Mouse (Mus musculus): Measurements from ENCODE around the gene Fkbpl.

Fkbpl gene

GRCm38 (mm10) chr17:34670235-34670634 is 25.7 kb downstream of the Fkbpl start, which contains the start of gene Tnxb:
Gene Tnxb (plus strand): TSS chr17:34670535.
- peaks cover 71% of the 10 kb centered on the region for H3K27me3 ChIP-seq (ENCODE audit: insufficient read depth, low read length)
- H3K36me3 ChIP-seq (ENCODE audit: insufficient read depth, low read length): no peaks in the 10 kb centered on the region
- no peak for TF ChIP-seq NANOG (IDR thresholded peaks at IDR 0.05; ENCODE audit: borderline replicate concordance, low read length)
- TF ChIP-seq CTCF (conservative IDR thresholded peaks at IDR 0.05; ENCODE audit: low read length): no peak
- TF ChIP-seq POU5F1 (IDR thresholded peaks at IDR 0.05; ENCODE audit: borderline replicate concordance, low read length): no peak
- peaks cover 17% of the 10 kb centered on the region for H3K4me1 ChIP-seq (replicated peaks; ENCODE audit: low read depth, low read length)
- H3K4me3 ChIP-seq (replicated peaks; ENCODE audit: low read length): peak within 1 kb of the TSS; percentile 70
- no peaks in the 10 kb centered on the region for H3K9me3 ChIP-seq (ENCODE audit: low read length)

GRCm38 (mm10) chr17:34671151-34672066 is 26.8 kb downstream of the Fkbpl start:
- no peaks in the 10 kb centered on the region for H3K9me3 ChIP-seq (ENCODE audit: low read length)
- H3K27me3 ChIP-seq (ENCODE audit: insufficient read depth, low read length): peaks cover 82% of the 10 kb centered on the region
- TF ChIP-seq NANOG (IDR thresholded peaks at IDR 0.05; ENCODE audit: borderline replicate concordance, low read length) (no peak), CTCF (conservative IDR thresholded peaks at IDR 0.05; ENCODE audit: low read length) (no peak), POU5F1 (IDR thresholded peaks at IDR 0.05; ENCODE audit: borderline replicate concordance, low read length) (no peak)
- no peaks in the 10 kb centered on the region for H3K36me3 ChIP-seq (ENCODE audit: insufficient read depth, low read length)
- H3K4me3 ChIP-seq (replicated peaks; ENCODE audit: low read length): peak overlapping the region; percentile 70
- peaks cover 24% of the 10 kb centered on the region for H3K4me1 ChIP-seq (replicated peaks; ENCODE audit: low read depth, low read length)

GRCm38 (mm10) chr17:34672246-34672792 is 27.8 kb downstream of the Fkbpl start:
- peak overlapping the region; percentile 70 for H3K4me3 ChIP-seq (replicated peaks; ENCODE audit: low read length)
- peaks cover 92% of the 10 kb centered on the region for H3K27me3 ChIP-seq (ENCODE audit: insufficient read depth, low read length)
- peaks cover 24% of the 10 kb centered on the region for H3K4me1 ChIP-seq (replicated peaks; ENCODE audit: low read depth, low read length)
- no peaks in the 10 kb centered on the region for H3K36me3 ChIP-seq (ENCODE audit: insufficient read depth, low read length)
- TF ChIP-seq POU5F1 (IDR thresholded peaks at IDR 0.05; ENCODE audit: borderline replicate concordance, low read length): no peak
- no peak for TF ChIP-seq CTCF (conservative IDR thresholded peaks at IDR 0.05; ENCODE audit: low read length)
- TF ChIP-seq NANOG (IDR thresholded peaks at IDR 0.05; ENCODE audit: borderline replicate concordance, low read length): no peak
- H3K9me3 ChIP-seq (ENCODE audit: low read length): no peaks in the 10 kb centered on the region

GRCm38 (mm10) chr17:34673139-34673538 is 28.6 kb downstream of the Fkbpl start:
- H3K4me3 ChIP-seq (replicated peaks; ENCODE audit: low read length): no peak overlapping the region
- peaks cover 95% of the 10 kb centered on the region for H3K27me3 ChIP-seq (ENCODE audit: insufficient read depth, low read length)
- TF ChIP-seq CTCF (conservative IDR thresholded peaks at IDR 0.05; ENCODE audit: low read length) (no peak), NANOG (IDR thresholded peaks at IDR 0.05; ENCODE audit: borderline replicate concordance, low read length) (no peak), POU5F1 (IDR thresholded peaks at IDR 0.05; ENCODE audit: borderline replicate concordance, low read length) (no peak)
- H3K9me3 ChIP-seq (ENCODE audit: low read length): no peaks in the 10 kb centered on the region
- no peaks in the 10 kb centered on the region for H3K36me3 ChIP-seq (ENCODE audit: insufficient read depth, low read length)
- H3K4me1 ChIP-seq (replicated peaks; ENCODE audit: low read depth, low read length): peaks cover 24% of the 10 kb centered on the region

GRCm38 (mm10) chr17:34674524-34675204 is 30.1 kb downstream of the Fkbpl start:
- Histone ChIP-seq H3K4me1 (replicated peaks; ENCODE audit: low read depth, low read length) (peaks cover 29% of the 10 kb centered on the region), H3K9me3 (ENCODE audit: low read length) (no peaks in the 10 kb centered on the region), H3K27me3 (ENCODE audit: insufficient read depth, low read length) (peaks cover 98% of the 10 kb centered on the region), H3K36me3 (ENCODE audit: insufficient read depth, low read length) (no peaks in the 10 kb centered on the region), H3K4me3 (replicated peaks; ENCODE audit: low read length) (no peak overlapping the region)
- TF ChIP-seq NANOG (IDR thresholded peaks at IDR 0.05; ENCODE audit: borderline replicate concordance, low read length): no peak
- no peak for TF ChIP-seq POU5F1 (IDR thresholded peaks at IDR 0.05; ENCODE audit: borderline replicate concordance, low read length)
- TF ChIP-seq CTCF (conservative IDR thresholded peaks at IDR 0.05; ENCODE audit: low read length): no peak

GRCm38 (mm10) chr17:34675205-34676092 is 30.9 kb downstream of the Fkbpl start:
- Histone ChIP-seq H3K27me3 (ENCODE audit: insufficient read depth, low read length) (peaks cover 98% of the 10 kb centered on the region), H3K36me3 (ENCODE audit: insufficient read depth, low read length) (no peaks in the 10 kb centered on the region), H3K4me3 (replicated peaks; ENCODE audit: low read length) (no peak overlapping the region), H3K4me1 (replicated peaks; ENCODE audit: low read depth, low read length) (peaks cover 35% of the 10 kb centered on the region), H3K9me3 (ENCODE audit: low read length) (no peaks in the 10 kb centered on the region)
- TF ChIP-seq CTCF (conservative IDR thresholded peaks at IDR 0.05; ENCODE audit: low read length): no peak
- TF ChIP-seq POU5F1 (IDR thresholded peaks at IDR 0.05; ENCODE audit: borderline replicate concordance, low read length): no peak
- no peak for TF ChIP-seq NANOG (IDR thresholded peaks at IDR 0.05; ENCODE audit: borderline replicate concordance, low read length)

GRCm38 (mm10) chr17:34676093-34676460 is 31.5 kb downstream of the Fkbpl start:
- Histone ChIP-seq H3K36me3 (ENCODE audit: insufficient read depth, low read length) (no peaks in the 10 kb centered on the region), H3K9me3 (ENCODE audit: low read length) (no peaks in the 10 kb centered on the region)

More at GRCm38 (mm10) chr17:34676093-34676460, 31.5 kb downstream of the Fkbpl start:
- Histone ChIP-seq H3K27me3 (ENCODE audit: insufficient read depth, low read length) (peaks cover 98% of the 10 kb centered on the region), H3K4me3 (replicated peaks; ENCODE audit: low read length) (no peak overlapping the region), H3K4me1 (replicated peaks; ENCODE audit: low read depth, low read length) (peaks cover 38% of the 10 kb centered on the region)
- no peak for TF ChIP-seq CTCF (conservative IDR thresholded peaks at IDR 0.05; ENCODE audit: low read length)
- TF ChIP-seq NANOG (IDR thresholded peaks at IDR 0.05; ENCODE audit: borderline replicate concordance, low read length): no peak
- TF ChIP-seq POU5F1 (IDR thresholded peaks at IDR 0.05; ENCODE audit: borderline replicate concordance, low read length): no peak

Measured in E14TG2a.4 (cell line).